Mouse (Mus musculus): ENCODE results near the gene Srebf2.

The Srebf2 gene

GRCm38 (mm10) chr15:82156902-82157301 lies 9.9 kb downstream of the Srebf2 start:
- no peak for DNase-seq (ENCODE audit: low read depth, low spot score)

- no peak for DNase-seq (ENCODE audit: low read depth, low spot score)
Measured at GRCm38 (mm10) chr15:82158243-82159035, 11.5 kb downstream of the Srebf2 start.

GRCm38 (mm10) chr15:82159471-82159870 lies 12.5 kb downstream of the Srebf2 start:
- no peak for DNase-seq (ENCODE audit: low read depth, low spot score)

- DNase-seq (ENCODE audit: low read depth, low spot score): no peak
Measured at GRCm38 (mm10) chr15:82160731-82161640, 14.0 kb downstream of the Srebf2 start.

GRCm38 (mm10) chr15:82161965-82162600 lies 15.1 kb downstream of the Srebf2 start:
- DNase-seq (ENCODE audit: low read depth, low spot score): peak; percentile 57

- peak; percentile 35 for DNase-seq (ENCODE audit: low read depth, low spot score)
Measured at GRCm38 (mm10) chr15:82163356-82164060, 16.5 kb downstream of the Srebf2 start.

- peak; percentile 43 for DNase-seq (ENCODE audit: low read depth, low spot score)
Measured at GRCm38 (mm10) chr15:82164061-82164399, 17.0 kb downstream of the Srebf2 start.

- peak; percentile 19 for DNase-seq (ENCODE audit: low read depth, low spot score)
Measured at GRCm38 (mm10) chr15:82164496-82164895, 17.5 kb downstream of the Srebf2 start.

- peak; percentile 86 for DNase-seq (ENCODE audit: low read depth, low spot score)
Measured at GRCm38 (mm10) chr15:82165332-82166239, 18.6 kb downstream of the Srebf2 start.

- peak; percentile 82 for DNase-seq (ENCODE audit: low read depth, low spot score)
Measured at GRCm38 (mm10) chr15:82166240-82167100, 19.5 kb downstream of the Srebf2 start.

GRCm38 (mm10) chr15:82167201-82168168 lies 20.5 kb downstream of the Srebf2 start:
- peak; percentile 36 for DNase-seq (ENCODE audit: low read depth, low spot score)

- no peak for DNase-seq (ENCODE audit: low read depth, low spot score)
Measured at GRCm38 (mm10) chr15:82169671-82170070, 22.7 kb downstream of the Srebf2 start.

GRCm38 (mm10) chr15:82170437-82171377 lies 23.7 kb downstream of the Srebf2 start:
- no peak for DNase-seq (ENCODE audit: low read depth, low spot score)

- no peak for DNase-seq (ENCODE audit: low read depth, low spot score)
Measured at GRCm38 (mm10) chr15:82172648-82173047, 25.7 kb downstream of the Srebf2 start.

- no peak for DNase-seq (ENCODE audit: low read depth, low spot score)
Measured at GRCm38 (mm10) chr15:82175091-82175490, 28.1 kb downstream of the Srebf2 start.

- no peak for DNase-seq (ENCODE audit: low read depth, low spot score)
Measured at GRCm38 (mm10) chr15:82177743-82178290, 30.8 kb downstream of the Srebf2 start.

- no peak for DNase-seq (ENCODE audit: low read depth, low spot score)
Measured at GRCm38 (mm10) chr15:82181131-82181530, 34.1 kb downstream of the Srebf2 start.
